Mouse (Mus musculus) midbrain, embryonic 15.5 days (tissue): Measurements from ENCODE around the gene Odc1. TPM values are rescaled to one million over a fixed set of nuclear protein-coding genes. Genes with fewer than 3 reads are reported as not detected.

ENCODE experiments used
- ATAC-seq: fragments of 200-750 bp; cut with Nextera tagmentation; replicated peaks from 2 replicates; pipeline ENCODE4 v1.8.0; 2017; ENCODE audit warnings: moderate TSS enrichment
- H3K27ac ChIP-seq: fragments of 300-500 bp; sonication (generic); 2 replicates; pipeline ENCODE4 v1.5.1; 2015; ENCODE audit warnings: mild to moderate bottlenecking, inconsistent platforms
- H3K27me3 ChIP-seq: fragments of 300-500 bp; sonication (generic); replicated peaks from 2 replicates; pipeline ENCODE4 v1.6.1; 2015; ENCODE audit warnings: inconsistent platforms
- H3K36me3 ChIP-seq: fragments of 300-500 bp; sonication (generic); replicated peaks from 2 replicates; pipeline ENCODE4 v1.6.1; 2015; ENCODE audit warnings: inconsistent platforms
- H3K4me1 ChIP-seq: fragments of 300-500 bp; sonication (generic); 2 replicates; pipeline ENCODE4 v1.6.1; 2015; ENCODE audit warnings: inconsistent platforms
- H3K4me2 ChIP-seq: fragments of 300-500 bp; sonication (generic); 2 replicates; pipeline ENCODE4 v1.6.1; 2015; ENCODE audit warnings: inconsistent platforms, mild to moderate bottlenecking, moderate library complexity
- H3K4me3 ChIP-seq: fragments of 300-500 bp; sonication (generic); 2 replicates; pipeline ENCODE4 v1.5.1; 2015; ENCODE audit warnings: mild to moderate bottlenecking, inconsistent platforms
- H3K9ac ChIP-seq: fragments of 300-500 bp; sonication (generic); 2 replicates; pipeline ENCODE4 v1.6.1; 2015; ENCODE audit warnings: mild to moderate bottlenecking, inconsistent platforms
- H3K9me3 ChIP-seq: fragments of 300-500 bp; sonication (generic); 2 replicates; pipeline ENCODE4 v1.6.1; 2016; ENCODE audit warnings: inconsistent platforms
- WGBS: fragments of 180-500 bp; shearing (Covaris S2); methylation state at CpG from one replicate; pipeline ENCODE4 v1.1.7; 2015; ENCODE audit warnings: mixed read lengths; 5-methylcytosine and 5-hydroxymethylcytosine counted together
- polyA plus RNA-seq: library from polyadenylated mRNA; unstranded; fragments of >200 nt; fragmentation: Nextera tagmentation; extraction: Ambion mirVana; gene quantifications from 2 replicates; pipeline ENCODE4 v1.2.1, GENCODE M21; 2015

Odc1 gene
- polyA plus RNA-seq, 1 experiment from 2014 or later: 138 TPM

DNA sequence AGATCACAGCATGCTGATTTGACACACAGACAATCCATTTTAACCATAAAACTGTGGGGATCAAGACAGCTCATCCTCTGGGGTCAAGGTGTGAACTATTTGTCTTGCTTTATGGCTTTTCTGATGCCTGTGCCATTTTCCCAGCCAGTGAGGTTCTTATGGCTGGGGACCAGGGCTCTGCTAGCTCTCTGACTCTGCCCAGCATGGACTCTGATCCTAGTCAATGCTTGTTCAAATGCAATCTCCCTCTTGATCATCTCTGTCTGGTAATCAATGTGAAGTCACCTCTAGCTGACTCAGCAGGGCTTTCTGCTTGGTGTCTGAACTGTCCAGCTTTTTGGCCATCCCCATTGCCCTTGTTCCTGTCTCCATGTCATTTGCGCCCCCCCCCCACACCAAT, 50.6 kb downstream of the Odc1 start:
- Histone ChIP-seq H3K4me2 (no peak overlapping the region), H3K4me3 (no peak overlapping the region), H3K36me3 (no peaks in the 10 kb centered on the region), H3K4me1 (no peaks in the 10 kb centered on the region), H3K9ac (no peak overlapping the region), H3K27me3 (no peaks in the 10 kb centered on the region), H3K9me3 (no peaks in the 10 kb centered on the region), H3K27ac (no peak overlapping the region)
- no peak for ATAC-seq
- WGBS: 89% methylated on average over 1 of the region's 1 CpGs

Other genes starting within 250 kb of the Odc1 start
- gene Atp6v1c2, start 215.4 kb upstream of the Odc1 start, polyA plus RNA-seq: 0.59 and 0.75 TPM in 2 replicates
- gene Nol10, start 196.3 kb upstream of the Odc1 start, polyA plus RNA-seq: 20.7 and 21.6 TPM in 2 replicates
- gene Hpcal1, start 146.1 kb downstream of the Odc1 start, polyA plus RNA-seq: 92.6 and 97.2 TPM in 2 replicates